Mouse (Mus musculus) ES-Bruce4 (cell line): ENCODE data around the gene Sgcd. TPM values are rescaled to one million over a fixed set of nuclear protein-coding genes. Genes with fewer than 3 reads are reported as not detected.

Experiments used
- H3K27ac ChIP-seq: 2 replicates; pipeline ENCODE4 v1.5.1; 2012; ENCODE audit warnings: low read length, inconsistent platforms; ENCODE audit not compliant: insufficient read depth
- H3K27me3 ChIP-seq: 2 replicates; pipeline ENCODE4 v1.6.1; 2012; ENCODE audit warnings: mild to moderate bottlenecking, low read length, inconsistent platforms; ENCODE audit not compliant: control insufficient read depth, poor library complexity, insufficient read depth, severe bottlenecking
- H3K36me3 ChIP-seq: 2 replicates; pipeline ENCODE4 v1.6.1; 2012; ENCODE audit warnings: inconsistent platforms, mild to moderate bottlenecking, low read length, moderate library complexity; ENCODE audit not compliant: control insufficient read depth, poor library complexity, insufficient read depth, severe bottlenecking
- H3K4me1 ChIP-seq: one replicate; pipeline ENCODE4 v1.8.1; 2011; ENCODE audit warnings: low read length; ENCODE audit not compliant: control insufficient read depth, insufficient read depth
- H3K4me3 ChIP-seq: 2 replicates; pipeline ENCODE4 v1.5.1; 2011; ENCODE audit warnings: low read depth, mild to moderate bottlenecking, low read length
- H3K9ac ChIP-seq: 2 replicates; pipeline ENCODE4 v1.6.1; 2012; ENCODE audit warnings: low read depth, mild to moderate bottlenecking, inconsistent platforms; ENCODE audit not compliant: poor library complexity, severe bottlenecking
- H3K9me3 ChIP-seq: replicated peaks from 2 replicates; pipeline ENCODE4 v1.6.1; 2012; ENCODE audit warnings: mild to moderate bottlenecking, low read length, inconsistent platforms; ENCODE audit not compliant: control insufficient read depth, poor library complexity, insufficient read depth, severe bottlenecking
- CTCF ChIP-seq: IDR thresholded peaks from one replicate; pipeline ENCODE4 v1.8.1; 2011; ENCODE audit warnings: low read depth, low read length
- EP300 ChIP-seq: IDR thresholded peaks from 2 replicates; pipeline ENCODE4 v1.6.1; 2011; ENCODE audit warnings: low read depth, low read length; ENCODE audit not compliant: insufficient read depth
- POLR2A ChIP-seq: IDR thresholded peaks from one replicate; pipeline ENCODE4 v1.8.1; 2011; ENCODE audit warnings: low read length; ENCODE audit not compliant: insufficient read depth
- polyA plus RNA-seq: library from polyadenylated mRNA; stranded (reverse); fragments of >200 nt; gene quantifications from 2 replicates; pipeline ENCODE4 v1.2.4, GENCODE M21; 2011; ENCODE audit warnings: low read depth; ENCODE audit not compliant: missing spikeins, insufficient read depth, insufficient read length

Sgcd gene
- polyA plus RNA-seq, 1 experiment, result 0.42 TPM

- H3K27me3 ChIP-seq, result no peaks in the 10 kb centered on the region
- no peak overlapping the region for H3K4me3 ChIP-seq
- no peak overlapping the region for H3K27ac ChIP-seq
- no peaks in the 10 kb centered on the region for H3K4me1 ChIP-seq
- TF ChIP-seq POLR2A (no peak), EP300 (no peak), CTCF (no peak)
- no peaks in the 10 kb centered on the region for H3K36me3 ChIP-seq
- H3K9ac ChIP-seq, result no peak overlapping the region
- H3K9me3 ChIP-seq, result no peaks in the 10 kb centered on the region
Measured at GRCm38 (mm10) chr11:47333702-47334101, 655.1 kb downstream of the Sgcd start.

GRCm38 (mm10) chr11:47305579-47305978, 683.2 kb downstream of the Sgcd start:
- Histone ChIP-seq H3K4me3 (no peak overlapping the region), H3K36me3 (no peaks in the 10 kb centered on the region), H3K9me3 (no peaks in the 10 kb centered on the region), H3K9ac (no peak overlapping the region), H3K27ac (no peak overlapping the region), H3K4me1 (no peaks in the 10 kb centered on the region), H3K27me3 (no peaks in the 10 kb centered on the region)
- TF ChIP-seq CTCF, result no peak
- TF ChIP-seq EP300, result no peak
- no peak for TF ChIP-seq POLR2A

- Histone ChIP-seq H3K27me3 (no peaks in the 10 kb centered on the region), H3K4me3 (no peak overlapping the region), H3K4me1 (no peaks in the 10 kb centered on the region), H3K9ac (no peak overlapping the region), H3K9me3 (no peaks in the 10 kb centered on the region), H3K27ac (no peak overlapping the region), H3K36me3 (no peaks in the 10 kb centered on the region)
- TF ChIP-seq CTCF (no peak), POLR2A (no peak), EP300 (no peak)
Measured at GRCm38 (mm10) chr11:47304702-47305450, 683.9 kb downstream of the Sgcd start.

GRCm38 (mm10) chr11:47299777-47300176, 689.0 kb downstream of the Sgcd start:
- Histone ChIP-seq H3K27me3 (no peaks in the 10 kb centered on the region), H3K9ac (no peak overlapping the region), H3K36me3 (no peaks in the 10 kb centered on the region), H3K9me3 (no peaks in the 10 kb centered on the region), H3K4me1 (no peaks in the 10 kb centered on the region), H3K27ac (no peak overlapping the region), H3K4me3 (no peak overlapping the region)
- TF ChIP-seq CTCF (no peak), EP300 (no peak), POLR2A (no peak)

GRCm38 (mm10) chr11:47297805-47298340, 690.9 kb downstream of the Sgcd start:
- no peak for TF ChIP-seq CTCF
- no peak for TF ChIP-seq EP300
- no peak for TF ChIP-seq POLR2A
- Histone ChIP-seq H3K4me1 (no peaks in the 10 kb centered on the region), H3K27me3 (no peaks in the 10 kb centered on the region), H3K36me3 (no peaks in the 10 kb centered on the region), H3K4me3 (no peak overlapping the region), H3K9ac (no peak overlapping the region), H3K9me3 (no peaks in the 10 kb centered on the region), H3K27ac (no peak overlapping the region)

GRCm38 (mm10) chr11:47294741-47295140, 694.0 kb downstream of the Sgcd start:
- TF ChIP-seq EP300 (no peak), CTCF (no peak), POLR2A (no peak)
- H3K36me3 ChIP-seq, result no peaks in the 10 kb centered on the region
- H3K27ac ChIP-seq, result no peak overlapping the region
- H3K9ac ChIP-seq, result no peak overlapping the region
- no peak overlapping the region for H3K4me3 ChIP-seq
- no peaks in the 10 kb centered on the region for H3K27me3 ChIP-seq
- no peaks in the 10 kb centered on the region for H3K4me1 ChIP-seq
- no peaks in the 10 kb centered on the region for H3K9me3 ChIP-seq
